Mouse (Mus musculus) midbrain, postnatal 0 days (tissue): ENCODE measurements around the gene Dcun1d4. TPM values are rescaled to one million over a fixed set of nuclear protein-coding genes. Genes with fewer than 3 reads are reported as not detected.
A peak's percentile ranks its signal among the peaks of the same experiment; 100 is the strongest.

Experiments
- ATAC-seq: fragments of 200-750 bp; cut with Nextera tagmentation; 2 replicates; pipeline ENCODE4 v1.8.0; 2017; ENCODE audit warnings: moderate number of reproducible peaks, mild to moderate bottlenecking, moderate TSS enrichment, moderate library complexity; ENCODE audit not compliant: low FRiP score
- DNase-seq: peaks from one replicate; pipeline ENCODE4 v3.0.0-alpha.2; 2015; ENCODE audit warnings: low spot score
- H3K27ac ChIP-seq: fragments of 300-500 bp; sonication (generic); 2 replicates; pipeline ENCODE4 v1.5.1; 2014; ENCODE audit warnings: low read depth, mild to moderate bottlenecking, low read length, mixed read lengths
- H3K27me3 ChIP-seq: fragments of 300-500 bp; sonication (generic); 2 replicates; pipeline ENCODE4 v1.6.1; 2014; ENCODE audit warnings: low read length, control low read depth, mixed read lengths; ENCODE audit not compliant: insufficient read depth
- H3K36me3 ChIP-seq: fragments of 300-500 bp; sonication (generic); 2 replicates; pipeline ENCODE4 v1.6.1; 2014; ENCODE audit warnings: low read length, control low read depth, mixed read lengths; ENCODE audit not compliant: insufficient read depth
- H3K4me1 ChIP-seq: fragments of 300-500 bp; sonication (generic); 2 replicates; pipeline ENCODE4 v1.6.1; 2014; ENCODE audit warnings: mild to moderate bottlenecking, control low read depth, antibody characterized with exemption, low read length, mixed read lengths; ENCODE audit not compliant: insufficient read depth
- H3K4me2 ChIP-seq: fragments of 300-500 bp; sonication (generic); 2 replicates; pipeline ENCODE4 v1.6.1; 2014; ENCODE audit warnings: low read depth, mild to moderate bottlenecking, low read length, mixed read lengths; ENCODE audit not compliant: poor library complexity, severe bottlenecking
- H3K4me3 ChIP-seq: fragments of 300-500 bp; sonication (generic); 2 replicates; pipeline ENCODE4 v1.5.1; 2014; ENCODE audit warnings: low read depth, mild to moderate bottlenecking, low read length, moderate library complexity
- H3K9ac ChIP-seq: fragments of 300-500 bp; sonication (generic); replicated peaks from 2 replicates; pipeline ENCODE4 v1.6.1; 2014; ENCODE audit warnings: mild to moderate bottlenecking, low read length, moderate library complexity, mixed read lengths; ENCODE audit not compliant: poor library complexity, severe bottlenecking
- H3K9me3 ChIP-seq: fragments of 300-500 bp; sonication (generic); 2 replicates; pipeline ENCODE4 v1.6.1; 2016; ENCODE audit warnings: low read length, control low read depth
- CTCF ChIP-seq: IDR thresholded peaks from 2 replicates; pipeline ENCODE4 v1.5.1; 2016; ENCODE audit warnings: antibody characterized with exemption, mild to moderate bottlenecking
- WGBS: fragments of 180-500 bp; shearing (Covaris S2); extraction: QIAGEN DNeasy Blood & Tissue Kit; methylation state at CpG from one replicate; pipeline ENCODE4 v1.1.7; 2014; 5-methylcytosine and 5-hydroxymethylcytosine counted together
- polyA plus RNA-seq: library from polyadenylated mRNA; unstranded; fragments of >200 nt; fragmentation: Nextera tagmentation; extraction: Ambion mirVana; gene quantifications from 2 replicates; pipeline ENCODE4 v1.2.1, GENCODE M21; 2015
- total RNA-seq: library from RNA; depleted of rRNA; stranded (reverse); fragments of >200 nt; gene quantifications from 2 replicates; pipeline ENCODE4 v1.2.3, GENCODE M21; 2014

Dcun1d4 gene
- total and polyA plus RNA-seq, 2 experiments from 2014 or later: 31.1 to 46.2 TPM

- no peak overlapping the region for H3K4me2 ChIP-seq
- DNase-seq (peak; percentile 62), ATAC-seq (no peak)
- no peaks in the 10 kb centered on the region for H3K27me3 ChIP-seq
- WGBS: 27% methylated on average over 7 of the region's 7 CpGs
- H3K36me3 ChIP-seq: no peaks in the 10 kb centered on the region
- no peak overlapping the region for H3K9ac ChIP-seq
- TF ChIP-seq CTCF: no peak
- H3K27ac ChIP-seq: peak overlapping the region; percentile 64
- no peaks in the 10 kb centered on the region for H3K9me3 ChIP-seq
- no peak overlapping the region for H3K4me3 ChIP-seq
- H3K4me1 ChIP-seq: no peaks in the 10 kb centered on the region
These were observed 104.7 kb downstream of the Dcun1d4 start for GRCm38 (mm10) chr5:73585212-73586115.

- TF ChIP-seq CTCF: no peak
- Histone ChIP-seq H3K4me1 (no peaks in the 10 kb centered on the region), H3K4me2 (no peak overlapping the region), H3K4me3 (no peak overlapping the region), H3K9ac (no peak overlapping the region), H3K27ac (no peak overlapping the region), H3K27me3 (no peaks in the 10 kb centered on the region), H3K9me3 (no peaks in the 10 kb centered on the region), H3K36me3 (no peaks in the 10 kb centered on the region)
- ATAC-seq (no peak), DNase-seq (no peak)
- WGBS: 54% methylated on average over 4 of the region's 4 CpGs
These were observed 105.8 kb downstream of the Dcun1d4 start for GRCm38 (mm10) chr5:73586597-73586996.

- DNase-seq (no peak), ATAC-seq (no peak)
- Histone ChIP-seq H3K4me1 (no peaks in the 10 kb centered on the region), H3K36me3 (no peaks in the 10 kb centered on the region), H3K4me2 (no peak overlapping the region), H3K27ac (no peak overlapping the region), H3K9ac (no peak overlapping the region), H3K4me3 (no peak overlapping the region), H3K9me3 (no peaks in the 10 kb centered on the region), H3K27me3 (no peaks in the 10 kb centered on the region)
- TF ChIP-seq CTCF: no peak
- WGBS: 58% methylated on average over 3 of the region's 3 CpGs
These were observed 106.3 kb downstream of the Dcun1d4 start for GRCm38 (mm10) chr5:73587119-73587518.

- Histone ChIP-seq H3K4me3 (no peak overlapping the region), H3K9ac (no peak overlapping the region), H3K27ac (no peak overlapping the region), H3K9me3 (no peaks in the 10 kb centered on the region), H3K27me3 (no peaks in the 10 kb centered on the region), H3K4me2 (no peak overlapping the region), H3K4me1 (0 out of 2 replicates have a peak, but pooled peaks cover 4% of the 10 kb centered on the region), H3K36me3 (no peaks in the 10 kb centered on the region)
- DNase-seq (peak; percentile 54), ATAC-seq (peak; percentile 54; the same call in 1 of the 2 replicates)
- no peak for TF ChIP-seq CTCF
- WGBS: 52% methylated on average over 5 of the region's 5 CpGs
These were observed 118.3 kb downstream of the Dcun1d4 start for GRCm38 (mm10) chr5:73598943-73599695.

GRCm38 (mm10) chr5:73599991-73600390 is 119.2 kb downstream of the Dcun1d4 start:
- Histone ChIP-seq H3K4me2 (no peak overlapping the region), H3K9me3 (no peaks in the 10 kb centered on the region), H3K4me1 (0 out of 2 replicates have a peak, but pooled peaks cover 4% of the 10 kb centered on the region), H3K4me3 (no peak overlapping the region), H3K27ac (no peak overlapping the region), H3K9ac (no peak overlapping the region), H3K36me3 (no peaks in the 10 kb centered on the region), H3K27me3 (no peaks in the 10 kb centered on the region)
- DNase-seq (no peak), ATAC-seq (no peak)
- TF ChIP-seq CTCF: no peak
- WGBS: 82% methylated on average over 2 of the region's 2 CpGs
